Mouse (Mus musculus): Measurements from ENCODE around the gene Tiam2. TPM values are rescaled to one million over a fixed set of nuclear protein-coding genes. Genes with fewer than 3 reads are reported as not detected.

The Tiam2 gene
- polyA plus RNA-seq, 1 experiment from 2014 or later, result 3.9 TPM

DNA sequence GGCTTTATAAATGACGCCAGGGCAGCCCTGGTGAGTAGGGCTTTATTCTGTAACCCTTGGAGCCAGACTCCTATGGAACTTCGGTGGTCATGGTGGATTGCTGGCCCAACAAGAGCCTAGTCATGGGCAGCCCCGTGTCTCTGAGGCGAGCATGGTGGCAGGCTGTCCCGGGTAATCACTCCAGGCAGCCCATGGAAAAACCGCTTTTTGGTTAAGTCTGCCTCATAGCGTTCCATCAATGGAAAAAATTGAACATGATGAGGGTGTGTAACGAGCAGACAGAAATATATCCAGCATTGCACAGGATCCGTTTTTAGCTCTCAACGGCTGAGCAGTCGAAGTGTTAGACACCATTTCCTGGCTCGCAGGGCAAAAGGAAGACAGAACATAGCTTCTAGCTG lies 70.5 kb downstream of the Tiam2 start:
- Histone ChIP-seq H3K27ac (replicated peaks in 1 of 2; ENCODE audit: control insufficient read depth in 1 of 2, insufficient read depth in 1 of 2, low read depth in 2 of 2, low read length in 2 of 2) (no peak overlapping the region; a peak in 1 of 4 replicates), H3K27me3 (ENCODE audit: control insufficient read depth, insufficient read depth, low read length) (no peaks in the 10 kb centered on the region), H3K4me2 (ENCODE audit: low read length) (peak overlapping the region; percentile 57), H3K36me3 (ENCODE audit: control insufficient read depth, insufficient read depth, low read length) (no peaks in the 10 kb centered on the region), H3K9me3 (ENCODE audit: control insufficient read depth, low read length) (no peaks in the 10 kb centered on the region), H3K4me1 (ENCODE audit: control insufficient read depth in 2 of 2, insufficient read depth in 2 of 2, low read length in 2 of 2) (peaks cover 10 to 18% of the 10 kb centered on the region in 2 experiments), H3K9ac (ENCODE audit: low read length) (0 out of 2 replicates have a peak overlapping the region, but pooled peaks have one; percentile 51), H3K4me3 (ENCODE audit: control insufficient read depth in 1 of 2, insufficient read depth in 1 of 2, low read depth in 1 of 2, low read length in 2 of 2) (peak overlapping the region in 1 of 2 experiments; percentile 4; a peak in 1 of 4 replicates)
- no peak for ATAC-seq (ENCODE audit: insufficient number of reproducible peaks, insufficient read depth, low FRiP score, low read depth)
- 51% methylated on average over 12 of the region's 12 CpGs for WGBS

DNA sequence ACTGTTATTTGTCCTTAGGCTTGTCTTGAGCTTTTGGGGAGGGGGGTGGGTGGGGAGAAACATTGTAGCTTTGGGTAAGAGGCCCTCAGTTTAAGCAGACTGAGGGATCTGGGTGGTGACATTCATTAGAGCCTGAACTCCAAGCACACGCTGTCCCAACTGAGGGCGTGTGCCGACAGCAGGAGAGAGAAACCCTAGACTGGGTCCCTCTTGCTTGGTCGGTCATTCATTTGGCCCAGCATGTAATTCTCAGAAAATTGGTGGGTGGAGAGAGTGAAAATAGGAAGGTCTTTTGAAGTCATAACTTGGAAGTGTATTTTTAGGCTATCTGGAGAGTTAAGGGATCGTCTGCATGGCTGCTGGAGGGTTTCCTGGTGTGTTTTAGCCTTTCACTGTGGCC lies 71.5 kb downstream of the Tiam2 start:
- H3K4me1 ChIP-seq (ENCODE audit: control insufficient read depth in 2 of 2, insufficient read depth in 2 of 2, low read length in 2 of 2), result peaks cover 10 to 18% of the 10 kb centered on the region in 2 experiments
- H3K9me3 ChIP-seq (ENCODE audit: control insufficient read depth, low read length), result no peaks in the 10 kb centered on the region
- H3K36me3 ChIP-seq (ENCODE audit: control insufficient read depth, insufficient read depth, low read length), result no peaks in the 10 kb centered on the region
- peak overlapping the region; percentile 57 for H3K4me2 ChIP-seq (ENCODE audit: low read length)
- ATAC-seq (ENCODE audit: insufficient number of reproducible peaks, insufficient read depth, low FRiP score, low read depth), result no peak
- H3K4me3 ChIP-seq (ENCODE audit: control insufficient read depth in 1 of 2, insufficient read depth in 1 of 2, low read depth in 1 of 2, low read length in 2 of 2), result peak overlapping the region in 1 of 2 experiments; percentile 4; a peak in 2 of 4 replicates
- peak overlapping the region; percentile 51 for H3K9ac ChIP-seq (ENCODE audit: low read length)
- no peaks in the 10 kb centered on the region for H3K27me3 ChIP-seq (ENCODE audit: control insufficient read depth, insufficient read depth, low read length)
- 24% methylated on average over 5 of the region's 5 CpGs for WGBS
- no peak overlapping the region for H3K27ac ChIP-seq (replicated peaks in 1 of 2; ENCODE audit: control insufficient read depth in 1 of 2, insufficient read depth in 1 of 2, low read depth in 2 of 2, low read length in 2 of 2)

DNA sequence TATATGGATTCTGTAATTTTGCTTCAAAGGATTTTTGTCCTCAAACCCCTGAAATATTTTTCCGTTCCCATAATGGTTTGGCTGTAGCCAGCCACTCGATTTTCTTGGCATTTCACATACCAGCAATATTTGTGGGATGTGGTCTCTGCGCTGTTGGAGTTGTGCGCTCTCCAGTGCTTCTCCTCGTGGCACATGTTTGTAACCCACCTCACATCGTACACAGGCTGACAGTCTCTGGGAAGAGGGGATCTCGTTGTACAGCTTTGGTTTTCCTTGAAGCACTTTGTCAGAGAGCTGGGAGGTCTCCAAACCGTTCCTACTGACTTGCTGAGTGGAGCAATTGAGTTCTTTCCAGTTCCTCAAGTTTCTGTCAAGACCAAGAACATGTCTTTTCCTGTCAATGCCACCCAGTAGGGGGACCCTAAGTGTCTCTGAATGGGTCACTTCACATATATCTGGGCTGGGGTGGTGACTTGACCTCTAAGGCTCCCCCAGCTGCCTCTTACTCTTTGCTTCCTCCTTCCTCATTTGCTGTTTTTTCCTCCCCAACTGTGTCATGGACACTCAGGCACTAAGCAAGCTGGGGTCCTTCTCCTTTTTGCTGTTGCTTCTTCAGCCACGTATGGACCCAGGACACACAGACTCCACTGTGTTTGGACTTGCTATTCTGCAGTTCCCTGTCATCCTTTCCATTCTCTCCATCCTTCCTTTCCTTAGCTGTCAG lies 79.1 kb downstream of the Tiam2 start:
- Histone ChIP-seq H3K27me3 (ENCODE audit: control insufficient read depth, insufficient read depth, low read length) (no peaks in the 10 kb centered on the region), H3K4me1 (ENCODE audit: control insufficient read depth in 2 of 2, insufficient read depth in 2 of 2, low read length in 2 of 2) (peaks cover 5 to 10% of the 10 kb centered on the region in 2 experiments), H3K9me3 (ENCODE audit: control insufficient read depth, low read length) (no peaks in the 10 kb centered on the region), H3K36me3 (ENCODE audit: control insufficient read depth, insufficient read depth, low read length) (no peaks in the 10 kb centered on the region), H3K4me2 (ENCODE audit: low read length) (no peak overlapping the region), H3K4me3 (ENCODE audit: control insufficient read depth in 1 of 2, insufficient read depth in 1 of 2, low read depth in 1 of 2, low read length in 2 of 2) (no peak overlapping the region), H3K9ac (ENCODE audit: low read length) (no peak overlapping the region), H3K27ac (replicated peaks in 1 of 2; ENCODE audit: control insufficient read depth in 1 of 2, insufficient read depth in 1 of 2, low read depth in 2 of 2, low read length in 2 of 2) (no peak overlapping the region)
- 69% methylated on average over 9 of the region's 9 CpGs for WGBS
- no peak for ATAC-seq (ENCODE audit: insufficient number of reproducible peaks, insufficient read depth, low FRiP score, low read depth)

GRCm38 (mm10) chr17:3407051-3407450 lies 80.7 kb downstream of the Tiam2 start:
- no peaks in the 10 kb centered on the region for H3K27me3 ChIP-seq (ENCODE audit: control insufficient read depth, insufficient read depth, low read length)
- H3K36me3 ChIP-seq (ENCODE audit: control insufficient read depth, insufficient read depth, low read length), result no peaks in the 10 kb centered on the region
- no peak for ATAC-seq (ENCODE audit: insufficient number of reproducible peaks, insufficient read depth, low FRiP score, low read depth)
- WGBS, result 10% methylated on average over 1 of the region's 1 CpGs
- H3K9ac ChIP-seq (ENCODE audit: low read length), result no peak overlapping the region
- H3K4me3 ChIP-seq (ENCODE audit: control insufficient read depth in 1 of 2, insufficient read depth in 1 of 2, low read depth in 1 of 2, low read length in 2 of 2), result no peak overlapping the region
- H3K27ac ChIP-seq (replicated peaks in 1 of 2; ENCODE audit: control insufficient read depth in 1 of 2, insufficient read depth in 1 of 2, low read depth in 2 of 2, low read length in 2 of 2), result no peak overlapping the region
- no peak overlapping the region for H3K4me2 ChIP-seq (ENCODE audit: low read length)
- peaks cover 5 to 10% of the 10 kb centered on the region in 2 experiments for H3K4me1 ChIP-seq (ENCODE audit: control insufficient read depth in 2 of 2, insufficient read depth in 2 of 2, low read length in 2 of 2)
- no peaks in the 10 kb centered on the region for H3K9me3 ChIP-seq (ENCODE audit: control insufficient read depth, low read length)

DNA sequence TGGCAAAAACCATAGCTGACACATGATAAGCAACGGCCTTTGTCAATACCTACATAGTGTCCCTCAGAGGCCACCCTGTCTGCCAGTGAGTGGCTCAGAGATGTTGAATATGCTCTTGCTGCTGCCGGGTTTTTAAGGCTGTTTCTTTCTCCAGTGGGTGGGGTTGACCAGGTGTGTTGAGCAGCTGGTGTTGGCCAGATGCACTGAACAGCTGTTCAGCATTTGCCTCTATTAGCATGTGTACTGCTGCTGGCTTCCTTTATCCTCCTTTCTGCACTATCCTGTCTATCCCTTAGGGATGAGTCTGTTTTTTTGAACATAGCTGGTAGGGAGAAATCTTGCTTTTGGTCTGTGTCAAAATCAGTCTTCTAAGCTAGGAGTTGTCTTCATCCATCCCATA lies 83.9 kb downstream of the Tiam2 start:
- 0 out of 2 replicates have a peak, but pooled peaks cover 6% of the 10 kb centered on the region for H3K27me3 ChIP-seq (ENCODE audit: control insufficient read depth, insufficient read depth, low read length)
- H3K4me3 ChIP-seq (ENCODE audit: control insufficient read depth in 1 of 2, insufficient read depth in 1 of 2, low read depth in 1 of 2, low read length in 2 of 2), result no peak overlapping the region
- H3K27ac ChIP-seq (replicated peaks in 1 of 2; ENCODE audit: control insufficient read depth in 1 of 2, insufficient read depth in 1 of 2, low read depth in 2 of 2, low read length in 2 of 2), result no peak overlapping the region
- no peak overlapping the region for H3K4me2 ChIP-seq (ENCODE audit: low read length)
- ATAC-seq (ENCODE audit: insufficient number of reproducible peaks, insufficient read depth, low FRiP score, low read depth), result no peak
- H3K4me1 ChIP-seq (ENCODE audit: control insufficient read depth in 2 of 2, insufficient read depth in 2 of 2, low read length in 2 of 2), result peaks cover 5 to 10% of the 10 kb centered on the region in 2 experiments
- 60% methylated on average over 2 of the region's 2 CpGs for WGBS
- H3K9me3 ChIP-seq (ENCODE audit: control insufficient read depth, low read length), result no peaks in the 10 kb centered on the region
- H3K36me3 ChIP-seq (ENCODE audit: control insufficient read depth, insufficient read depth, low read length), result no peaks in the 10 kb centered on the region
- H3K9ac ChIP-seq (ENCODE audit: low read length), result no peak overlapping the region

- H3K9ac ChIP-seq (ENCODE audit: low read length), result no peak overlapping the region
- no peaks in the 10 kb centered on the region for H3K9me3 ChIP-seq (ENCODE audit: control insufficient read depth, low read length)
- H3K27ac ChIP-seq (replicated peaks in 1 of 2; ENCODE audit: control insufficient read depth in 1 of 2, insufficient read depth in 1 of 2, low read depth in 2 of 2, low read length in 2 of 2), result no peak overlapping the region
- H3K4me1 ChIP-seq (ENCODE audit: control insufficient read depth in 2 of 2, insufficient read depth in 2 of 2, low read length in 2 of 2), result peaks cover 4 to 5% of the 10 kb centered on the region in 2 experiments
- H3K36me3 ChIP-seq (ENCODE audit: control insufficient read depth, insufficient read depth, low read length), result no peaks in the 10 kb centered on the region
- no peak for ATAC-seq (ENCODE audit: insufficient number of reproducible peaks, insufficient read depth, low FRiP score, low read depth)
- 0 out of 2 replicates have a peak, but pooled peaks cover 6% of the 10 kb centered on the region for H3K27me3 ChIP-seq (ENCODE audit: control insufficient read depth, insufficient read depth, low read length)
- no peak overlapping the region for H3K4me2 ChIP-seq (ENCODE audit: low read length)
- WGBS, result 87% methylated on average over 4 of the region's 4 CpGs
- no peak overlapping the region for H3K4me3 ChIP-seq (ENCODE audit: control insufficient read depth in 1 of 2, insufficient read depth in 1 of 2, low read depth in 1 of 2, low read length in 2 of 2)
Observed at GRCm38 (mm10) chr17:3412771-3413170, 86.4 kb downstream of the Tiam2 start.

DNA sequence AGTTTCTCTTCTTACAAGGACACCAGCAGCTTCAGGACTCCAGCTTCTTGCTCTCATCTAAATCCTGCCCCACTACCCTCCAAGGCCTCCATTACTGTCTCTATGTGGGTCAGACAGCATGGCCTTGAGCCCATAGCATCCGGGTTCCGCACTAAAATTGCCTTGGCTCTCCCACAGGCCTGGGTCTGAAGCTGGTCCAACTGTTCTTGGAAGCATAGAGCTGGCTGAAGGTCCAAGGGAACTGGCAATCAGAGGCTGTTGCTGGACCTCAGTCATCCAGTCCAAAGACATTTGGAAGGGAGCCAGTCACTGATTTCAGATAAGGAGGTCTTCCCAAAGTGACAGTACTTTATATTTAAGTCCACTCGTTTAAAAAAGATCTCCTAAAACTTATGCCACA lies 89.2 kb downstream of the Tiam2 start:
- Histone ChIP-seq H3K27me3 (ENCODE audit: control insufficient read depth, insufficient read depth, low read length) (0 out of 2 replicates have a peak, but pooled peaks cover 6% of the 10 kb centered on the region), H3K9ac (ENCODE audit: low read length) (no peak overlapping the region), H3K4me2 (ENCODE audit: low read length) (no peak overlapping the region), H3K27ac (replicated peaks in 1 of 2; ENCODE audit: control insufficient read depth in 1 of 2, insufficient read depth in 1 of 2, low read depth in 2 of 2, low read length in 2 of 2) (no peak overlapping the region), H3K36me3 (ENCODE audit: control insufficient read depth, insufficient read depth, low read length) (no peaks in the 10 kb centered on the region), H3K4me1 (ENCODE audit: control insufficient read depth in 2 of 2, insufficient read depth in 2 of 2, low read length in 2 of 2) (no peaks in the 10 kb centered on the region; a peak in 1 of 4 replicates), H3K4me3 (ENCODE audit: control insufficient read depth in 1 of 2, insufficient read depth in 1 of 2, low read depth in 1 of 2, low read length in 2 of 2) (no peak overlapping the region), H3K9me3 (ENCODE audit: control insufficient read depth, low read length) (no peaks in the 10 kb centered on the region)
- WGBS, result 66% methylated on average over 3 of the region's 3 CpGs
- ATAC-seq (ENCODE audit: insufficient number of reproducible peaks, insufficient read depth, low FRiP score, low read depth), result no peak

Data from heart, embryonic 14.5 days (tissue).